Mouse (Mus musculus): ENCODE results near the gene Prr27. TPM values are rescaled to one million over a fixed set of nuclear protein-coding genes. Genes with fewer than 3 reads are reported as not detected.

Gene Prr27
- not detected in 2 replicates for polyA plus RNA-seq (2014; fragmentation: Nextera tagmentation; extraction: Ambion mirVana)

- Histone ChIP-seq H3K4me3 (ENCODE audit: low read depth, low read length) (no peak within 1 kb of the TSS), H3K27me3 (ENCODE audit: control insufficient read depth, insufficient read depth, low read length) (no peaks in the 10 kb centered on the region), H3K27ac (ENCODE audit: low read depth, low read length) (no peak within 1 kb of the TSS), H3K4me2 (no peak within 1 kb of the TSS), H3K36me3 (ENCODE audit: control insufficient read depth, insufficient read depth, low read length) (no peaks in the 10 kb centered on the region), H3K9me3 (replicated peaks; ENCODE audit: control insufficient read depth, low read length) (no peaks in the 10 kb centered on the region), H3K4me1 (ENCODE audit: control insufficient read depth, insufficient read depth, low read length) (no peaks in the 10 kb centered on the region), H3K9ac (ENCODE audit: low read depth, low read length) (no peak within 1 kb of the TSS)
- WGBS (ENCODE audit: insufficient replicate concordance): 69% methylated on average over 1 of the region's 1 CpGs
- ATAC-seq (replicated peaks; ENCODE audit: insufficient number of reproducible peaks, low FRiP score, low TSS enrichment): no peak
Observed at GRCm38 (mm10) chr5:87825386-87825785, at the start of gene Prr27. Gene Prr27 (plus strand): TSS chr5:87825686.

- no peaks in the 10 kb centered on the region for H3K9me3 ChIP-seq (replicated peaks; ENCODE audit: control insufficient read depth, low read length)
- no peak overlapping the region for H3K4me2 ChIP-seq
- no peak overlapping the region for H3K9ac ChIP-seq (ENCODE audit: low read depth, low read length)
- no peaks in the 10 kb centered on the region for H3K27me3 ChIP-seq (ENCODE audit: control insufficient read depth, insufficient read depth, low read length)
- H3K36me3 ChIP-seq (ENCODE audit: control insufficient read depth, insufficient read depth, low read length): no peaks in the 10 kb centered on the region
- WGBS (ENCODE audit: insufficient replicate concordance): 40% methylated on average over 4 of the region's 4 CpGs
- no peak overlapping the region for H3K4me3 ChIP-seq (ENCODE audit: low read depth, low read length)
- no peaks in the 10 kb centered on the region for H3K4me1 ChIP-seq (ENCODE audit: control insufficient read depth, insufficient read depth, low read length)
- ATAC-seq (replicated peaks; ENCODE audit: insufficient number of reproducible peaks, low FRiP score, low TSS enrichment): no peak
- H3K27ac ChIP-seq (ENCODE audit: low read depth, low read length): no peak overlapping the region
Observed at GRCm38 (mm10) chr5:87782731-87783130, 42.8 kb upstream of the Prr27 start.

GRCm38 (mm10) chr5:87807782-87808181 is 17.7 kb upstream of the Prr27 start, which contains the start of gene Csn1s2b:
Gene Csn1s2b (plus strand): TSS chr5:87808082.
- H3K4me3 ChIP-seq (ENCODE audit: low read depth, low read length): no peak within 1 kb of the TSS
- 53% methylated on average over 2 of the region's 2 CpGs for WGBS (ENCODE audit: insufficient replicate concordance)
- no peaks in the 10 kb centered on the region for H3K9me3 ChIP-seq (replicated peaks; ENCODE audit: control insufficient read depth, low read length)
- H3K27ac ChIP-seq (ENCODE audit: low read depth, low read length): no peak within 1 kb of the TSS
- no peaks in the 10 kb centered on the region for H3K27me3 ChIP-seq (ENCODE audit: control insufficient read depth, insufficient read depth, low read length)
- no peak within 1 kb of the TSS for H3K4me2 ChIP-seq
- H3K36me3 ChIP-seq (ENCODE audit: control insufficient read depth, insufficient read depth, low read length): no peaks in the 10 kb centered on the region
- ATAC-seq (replicated peaks; ENCODE audit: insufficient number of reproducible peaks, low FRiP score, low TSS enrichment): no peak
- H3K4me1 ChIP-seq (ENCODE audit: control insufficient read depth, insufficient read depth, low read length): no peaks in the 10 kb centered on the region
- no peak within 1 kb of the TSS for H3K9ac ChIP-seq (ENCODE audit: low read depth, low read length)

- ATAC-seq (replicated peaks; ENCODE audit: insufficient number of reproducible peaks, low FRiP score, low TSS enrichment): no peak
Observed at GRCm38 (mm10) chr5:87809253-87809652, 16.2 kb upstream of the Prr27 start.

GRCm38 (mm10) chr5:87855136-87855716 is 29.7 kb downstream of the Prr27 start:
- Histone ChIP-seq H3K27me3 (ENCODE audit: control insufficient read depth, insufficient read depth, low read length) (no peaks in the 10 kb centered on the region), H3K4me3 (ENCODE audit: low read depth, low read length) (no peak overlapping the region), H3K27ac (ENCODE audit: low read depth, low read length) (no peak overlapping the region), H3K9ac (ENCODE audit: low read depth, low read length) (no peak overlapping the region), H3K36me3 (ENCODE audit: control insufficient read depth, insufficient read depth, low read length) (no peaks in the 10 kb centered on the region), H3K4me1 (ENCODE audit: control insufficient read depth, insufficient read depth, low read length) (no peaks in the 10 kb centered on the region), H3K9me3 (replicated peaks; ENCODE audit: control insufficient read depth, low read length) (no peaks in the 10 kb centered on the region), H3K4me2 (no peak overlapping the region)
- ATAC-seq (replicated peaks; ENCODE audit: insufficient number of reproducible peaks, low FRiP score, low TSS enrichment): no peak
- whole genome bisulfite sequencing (ENCODE audit: insufficient replicate concordance): 72% methylated on average over 3 of the region's 3 CpGs

More at GRCm38 (mm10) chr5:87809253-87809652, 16.2 kb upstream of the Prr27 start:
- Histone ChIP-seq H3K27ac (ENCODE audit: low read depth, low read length) (no peak overlapping the region), H3K4me2 (no peak overlapping the region), H3K27me3 (ENCODE audit: control insufficient read depth, insufficient read depth, low read length) (no peaks in the 10 kb centered on the region), H3K9ac (ENCODE audit: low read depth, low read length) (no peak overlapping the region), H3K36me3 (ENCODE audit: control insufficient read depth, insufficient read depth, low read length) (no peaks in the 10 kb centered on the region), H3K4me1 (ENCODE audit: control insufficient read depth, insufficient read depth, low read length) (no peaks in the 10 kb centered on the region), H3K9me3 (replicated peaks; ENCODE audit: control insufficient read depth, low read length) (no peaks in the 10 kb centered on the region), H3K4me3 (ENCODE audit: low read depth, low read length) (no peak overlapping the region)
- 64% methylated on average over 2 of the region's 2 CpGs for WGBS (ENCODE audit: insufficient replicate concordance)

GRCm38 (mm10) chr5:87870084-87870483 is 44.6 kb downstream of the Prr27 start:
- no peak overlapping the region for H3K27ac ChIP-seq (ENCODE audit: low read depth, low read length)
- H3K36me3 ChIP-seq (ENCODE audit: control insufficient read depth, insufficient read depth, low read length): no peaks in the 10 kb centered on the region
- H3K4me3 ChIP-seq (ENCODE audit: low read depth, low read length): no peak overlapping the region
- no peaks in the 10 kb centered on the region for H3K27me3 ChIP-seq (ENCODE audit: control insufficient read depth, insufficient read depth, low read length)
- H3K4me2 ChIP-seq: no peak overlapping the region
- WGBS (ENCODE audit: insufficient replicate concordance): 67% methylated on average over 2 of the region's 2 CpGs
- H3K4me1 ChIP-seq (ENCODE audit: control insufficient read depth, insufficient read depth, low read length): no peaks in the 10 kb centered on the region
- ATAC-seq (replicated peaks; ENCODE audit: insufficient number of reproducible peaks, low FRiP score, low TSS enrichment): no peak
- H3K9me3 ChIP-seq (replicated peaks; ENCODE audit: control insufficient read depth, low read length): no peaks in the 10 kb centered on the region
- H3K9ac ChIP-seq (ENCODE audit: low read depth, low read length): no peak overlapping the region

- H3K4me3 ChIP-seq (ENCODE audit: low read depth, low read length): no peak overlapping the region
- H3K36me3 ChIP-seq (ENCODE audit: control insufficient read depth, insufficient read depth, low read length): no peaks in the 10 kb centered on the region
- no peak overlapping the region for H3K4me2 ChIP-seq
- no peak overlapping the region for H3K27ac ChIP-seq (ENCODE audit: low read depth, low read length)
- H3K9ac ChIP-seq (ENCODE audit: low read depth, low read length): no peak overlapping the region
- ATAC-seq (replicated peaks; ENCODE audit: insufficient number of reproducible peaks, low FRiP score, low TSS enrichment): no peak
- 31% methylated on average over 4 of the region's 4 CpGs for WGBS (ENCODE audit: insufficient replicate concordance)
- H3K9me3 ChIP-seq (replicated peaks; ENCODE audit: control insufficient read depth, low read length): no peaks in the 10 kb centered on the region
- H3K27me3 ChIP-seq (ENCODE audit: control insufficient read depth, insufficient read depth, low read length): no peaks in the 10 kb centered on the region
- no peaks in the 10 kb centered on the region for H3K4me1 ChIP-seq (ENCODE audit: control insufficient read depth, insufficient read depth, low read length)
Observed at GRCm38 (mm10) chr5:87871423-87871822, 45.9 kb downstream of the Prr27 start.

- no peak for ATAC-seq (replicated peaks; ENCODE audit: insufficient number of reproducible peaks, low FRiP score, low TSS enrichment)
- WGBS (ENCODE audit: insufficient replicate concordance): 77% methylated on average over 1 of the region's 1 CpGs
Observed at GRCm38 (mm10) chr5:87884729-87885128, 59.2 kb downstream of the Prr27 start, which contains the start of gene Odam. Gene Odam (plus strand): TSS chr5:87885029.

More at GRCm38 (mm10) chr5:87884729-87885128, 59.2 kb downstream of the Prr27 start, which contains the start of gene Odam:
- Histone ChIP-seq H3K27ac (ENCODE audit: low read depth, low read length) (no peak within 1 kb of the TSS), H3K27me3 (ENCODE audit: control insufficient read depth, insufficient read depth, low read length) (no peaks in the 10 kb centered on the region), H3K9me3 (replicated peaks; ENCODE audit: control insufficient read depth, low read length) (no peaks in the 10 kb centered on the region), H3K4me1 (ENCODE audit: control insufficient read depth, insufficient read depth, low read length) (no peaks in the 10 kb centered on the region), H3K4me2 (no peak within 1 kb of the TSS), H3K4me3 (ENCODE audit: low read depth, low read length) (no peak within 1 kb of the TSS), H3K9ac (ENCODE audit: low read depth, low read length) (no peak within 1 kb of the TSS), H3K36me3 (ENCODE audit: control insufficient read depth, insufficient read depth, low read length) (no peaks in the 10 kb centered on the region)
